31 mouse cellular contexts compared by ENCODE assay signal in the genomic region with DNA sequence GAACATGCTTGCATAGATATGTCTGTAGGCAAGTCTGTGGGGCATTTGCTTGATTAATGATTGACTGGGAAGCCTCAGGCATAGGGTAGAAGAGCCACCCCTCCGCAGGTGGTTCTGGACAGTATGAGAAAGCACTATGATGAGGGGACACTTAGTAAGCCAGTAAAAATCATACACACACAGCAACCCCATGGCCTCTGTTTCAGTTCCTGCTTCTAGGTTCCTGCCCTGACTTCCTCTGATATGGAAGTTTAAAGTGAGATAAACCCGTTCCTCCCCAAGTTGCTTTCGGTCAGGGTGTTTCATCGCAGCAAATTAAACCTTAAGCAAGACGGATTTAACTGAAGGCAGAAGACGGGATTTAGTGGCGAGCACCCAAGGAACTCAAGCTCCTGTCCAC. TPM values are rescaled to one million over a fixed set of nuclear protein-coding genes. Genes with fewer than 3 reads are reported as not detected.
DNase-seq lines count a peak whose midpoint lies in the region; ATAC-seq and TF ChIP-seq lines count a peak whose summit lies in the region.
"Had no signal": no experiment of that assay in that cellular context is flagged by ENCODE, and none has a peak within 500 bp of the region (broad histone marks: within the 10 kb centered on the region; RNA-seq: fewer than 3 reads in every experiment).

No protein-coding gene starts in this region.

- no peak for TF ChIP-seq CTCF in liver, adult 2 months (IDR thresholded peaks at IDR 0.05; ENCODE audit: low read depth, low read length)
- no peak for TF ChIP-seq CTCF in spleen, adult 2 months (IDR thresholded peaks at IDR 0.05; ENCODE audit: extremely low read depth, insufficient read depth, insufficient read length, insufficient replicate concordance)

- no peak for ATAC-seq in liver, embryonic 11.5 days (replicated peaks; ENCODE audit: low FRiP score)
- peak; percentile 55 for ATAC-seq in granulocyte monocyte progenitor cell, adult 5-6 weeks (replicated peaks; ENCODE audit: poor library complexity, severe bottlenecking)
- ATAC-seq in megakaryocyte, adult 5-6 weeks (ENCODE audit: poor library complexity, severe bottlenecking) = peak; percentile 62
- ATAC-seq: activated CD4-positive, CD25-positive, alpha-beta regulatory T cell, adult 4 months; CD4-positive, CD25-positive, alpha-beta regulatory T cell, adult 4 months; forebrain, embryonic 14.5 days; forebrain, embryonic 16.5 days; Patski had no signal

- H3K4me3 ChIP-seq in liver, adult 2 months (ENCODE audit: insufficient read depth, low read depth, low read length) = no peak overlapping the region
- no peak overlapping the region for H3K4me3 ChIP-seq in liver, embryonic 11.5 days (ENCODE audit: low read depth, low read length)
- no peak overlapping the region for H3K4me3 ChIP-seq in spleen, adult 2 months (ENCODE audit: extremely low read depth, insufficient read depth, insufficient read length)
- H3K4me3 ChIP-seq: embryonic facial prominence, embryonic 13.5 days; embryonic facial prominence, embryonic 15.5 days; erythroblast, embryonic 14.5 days; forebrain, embryonic 10.5 days; forebrain, embryonic 12.5 days had no signal

- no peaks in the 10 kb centered on the region for H3K79me2 ChIP-seq in liver, adult 2 months (ENCODE audit: control insufficient read depth, insufficient read depth, low read length)

- no peak overlapping the region for H3K4me2 ChIP-seq in liver, embryonic 11.5 days
- H3K4me2 ChIP-seq: embryonic facial prominence, embryonic 13.5 days; embryonic facial prominence, embryonic 15.5 days; forebrain, embryonic 12.5 days had no signal

- H3K4me1 ChIP-seq in liver, adult 2 months (ENCODE audit: control insufficient read depth, insufficient read depth, low read length) = 0 out of 2 replicates have a peak, but pooled peaks cover 2% of the 10 kb centered on the region
- peaks cover 2% of the 10 kb centered on the region; the same call in 1 of the 2 replicates for H3K4me1 ChIP-seq in liver, embryonic 11.5 days (replicated peaks; ENCODE audit: control insufficient read depth, insufficient read depth, low read length)
- H3K4me1 ChIP-seq in spleen, adult 2 months (ENCODE audit: control insufficient read depth, insufficient read depth, insufficient read length) = peaks cover 12% of the 10 kb centered on the region; the same call in 1 of the 2 replicates
- H3K4me1 ChIP-seq: forebrain, embryonic 12.5 days had no signal

- WGBS in liver, adult 2 months = 81% methylated on average over 7 of the region's 7 CpGs
- WGBS in liver, embryonic 11.5 days = 83% methylated on average over 7 of the region's 7 CpGs
- 73% methylated on average over 7 of the region's 7 CpGs for whole genome bisulfite sequencing in spleen, adult 2 months

- no peak overlapping the region for H3K27ac ChIP-seq in liver, adult 2 months (replicated peaks; ENCODE audit: insufficient read depth, low read depth, low read length)
- no peak overlapping the region for H3K27ac ChIP-seq in liver, embryonic 11.5 days (ENCODE audit: low read depth, low read length)
- 0 out of 2 replicates have a peak overlapping the region, but pooled peaks have one; percentile 16 for H3K27ac ChIP-seq in spleen, adult 2 months (ENCODE audit: insufficient read depth, low read length)
- H3K27ac ChIP-seq: embryonic facial prominence, embryonic 13.5 days; embryonic facial prominence, embryonic 15.5 days; forebrain, embryonic 10.5 days; forebrain, embryonic 12.5 days had no signal

- H3K27me3 ChIP-seq in liver, adult 2 months (ENCODE audit: control insufficient read depth, insufficient read depth, low read length) = no peaks in the 10 kb centered on the region
- no peaks in the 10 kb centered on the region for H3K27me3 ChIP-seq in liver, embryonic 11.5 days (replicated peaks; ENCODE audit: control insufficient read depth, insufficient read depth, low read length)
- no peaks in the 10 kb centered on the region for H3K27me3 ChIP-seq in spleen, adult 2 months (ENCODE audit: control insufficient read depth, insufficient read depth, low read length)
- H3K27me3 ChIP-seq: CH12.LX; embryonic facial prominence, embryonic 13.5 days; embryonic facial prominence, embryonic 15.5 days; forebrain, embryonic 12.5 days; Patski had no signal

- no peaks in the 10 kb centered on the region for H3K36me3 ChIP-seq in liver, adult 2 months (ENCODE audit: control insufficient read depth, insufficient read depth, low read length)
- H3K36me3 ChIP-seq in liver, embryonic 11.5 days (ENCODE audit: control insufficient read depth, insufficient read depth, low read length) = no peaks in the 10 kb centered on the region
- H3K36me3 ChIP-seq in spleen, adult 2 months (ENCODE audit: control insufficient read depth, insufficient read depth, low read length) = no peaks in the 10 kb centered on the region
- H3K36me3 ChIP-seq: G1E had no signal

- peak; percentile 20 for DNase-seq in liver, adult 2 months (ENCODE audit: extremely low read depth, low read depth, low spot score)
- DNase-seq in liver, embryonic 11.5 days (ENCODE audit: low spot score) = no peak
- DNase-seq in spleen, adult 2 months (ENCODE audit: low read depth in 1 of 2, low spot score in 2 of 2) = no peak
- DNase-seq in spleen, postnatal 10 days (ENCODE audit: low spot score in 2 of 2) = no peak
- no peak for DNase-seq in lung, postnatal 14 days
- no peak for DNase-seq in adrenal gland, adult 18-20 months (ENCODE audit: low spot score in 2 of 2)
- DNase-seq: adrenal gland, adult 2 months; adrenal gland, postnatal 10 days; adrenal gland, postnatal 25 days; cerebellum, adult 11 months; cerebellum, adult 18-20 months; cerebellum, adult 8-10 months; cerebellum, adult 9-11 months; cerebellum, postnatal 14 days; cerebellum, postnatal 36 days; embryo, embryonic 11 days had no signal

- no peak for TF ChIP-seq POLR2A in liver, adult 2 months (IDR thresholded peaks at IDR 0.05; ENCODE audit: extremely low read depth, insufficient read depth, low read length)
- no peak for TF ChIP-seq POLR2A in spleen, adult 2 months (IDR thresholded peaks at IDR 0.05; ENCODE audit: low read depth, low read length)

- H3K9ac ChIP-seq in liver, adult 2 months (ENCODE audit: low read depth, low read length) = no peak overlapping the region
- H3K9ac ChIP-seq in liver, embryonic 11.5 days (ENCODE audit: low read depth, low read length) = no peak overlapping the region
- H3K9ac ChIP-seq: embryonic facial prominence, embryonic 13.5 days; embryonic facial prominence, embryonic 15.5 days; forebrain, embryonic 12.5 days had no signal

- no peaks in the 10 kb centered on the region for H3K9me3 ChIP-seq in liver, embryonic 11.5 days (ENCODE audit: control insufficient read depth, low read length)
- H3K9me3 ChIP-seq: embryonic facial prominence, embryonic 13.5 days; embryonic facial prominence, embryonic 15.5 days; forebrain, embryonic 12.5 days had no signal

RNA-seq across cellular contexts. Expression of a gene that starts 26.1 kb away (rescaled TPM):
- total RNA-seq in liver, adult 2 months (2014; rRNA removed) = not detected in 2 replicates
- not detected in 2 replicates for polyA plus RNA-seq in liver, adult 2 months (2012; rRNA removed)
- polyA plus RNA-seq in liver, embryonic 11.5 days (2014; fragmentation: Nextera tagmentation; extraction: Ambion mirVana) = 0.19 and 0.43 TPM in 2 replicates
- polyA plus RNA-seq in spleen, adult 2 months (2012; rRNA removed) = 0.90 and 2.9 TPM in 2 replicates
- total RNA-seq in granulocyte monocyte progenitor cell, adult 5-6 weeks (2014; fragmentation: Nextera tagmentation) = not detected in 2 replicates
- not detected in 2 replicates for total RNA-seq in granulocyte monocyte progenitor cell, adult 5-6 weeks (2017)
- total RNA-seq in megakaryocyte, adult 5-6 weeks (2015) = 0.07 TPM in 1 of 2 replicates, not detected in the other
- total RNA-seq in megakaryocyte, adult 5-6 weeks (2017) = 0.12 and 0.22 TPM in 2 replicates
- total RNA-seq in adrenal gland, adult 18-20 months (2021) = not detected
- total RNA-seq: adrenal gland, adult 2 months; common myeloid progenitor, adult 5-6 weeks had no signal
- polyA plus RNA-seq: CD4-positive, CD25-positive, alpha-beta regulatory T cell, adult 4 months; erythroblast, embryonic 14.5 days; forebrain, embryonic 14.5 days; Patski had no signal
